Mouse (Mus musculus): ENCODE results near the gene Tubgcp2.

The Tubgcp2 gene

GRCm38 (mm10) chr7:139951991-139952633, 84.4 kb downstream of the Tubgcp2 start:
- in situ Hi-C loops (cut with MboI; ENCODE audit: low sequenced_read_pairs): no loop called here

DNA sequence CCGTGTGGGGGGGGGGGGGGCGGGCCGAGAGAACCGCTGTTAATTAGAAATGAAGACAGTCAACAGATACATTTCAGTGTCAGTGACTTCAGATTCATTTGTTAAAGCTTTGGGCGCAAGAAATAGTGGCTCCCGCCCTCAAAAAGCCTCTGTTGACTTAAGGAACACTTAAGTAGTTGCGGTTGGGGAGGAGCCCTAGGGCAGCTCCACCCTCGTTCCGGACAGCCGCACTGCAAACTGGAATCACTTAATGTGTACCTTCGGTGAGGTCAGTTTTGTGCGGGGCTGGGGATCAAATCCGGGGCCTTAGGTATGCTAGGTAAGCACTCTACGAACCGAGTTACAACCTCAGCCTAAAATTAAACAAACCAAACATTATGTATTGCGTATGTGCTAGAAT, 85.4 kb downstream of the Tubgcp2 start:
- in situ Hi-C loops (cut with MboI; ENCODE audit: low sequenced_read_pairs): no loop called here

DNA sequence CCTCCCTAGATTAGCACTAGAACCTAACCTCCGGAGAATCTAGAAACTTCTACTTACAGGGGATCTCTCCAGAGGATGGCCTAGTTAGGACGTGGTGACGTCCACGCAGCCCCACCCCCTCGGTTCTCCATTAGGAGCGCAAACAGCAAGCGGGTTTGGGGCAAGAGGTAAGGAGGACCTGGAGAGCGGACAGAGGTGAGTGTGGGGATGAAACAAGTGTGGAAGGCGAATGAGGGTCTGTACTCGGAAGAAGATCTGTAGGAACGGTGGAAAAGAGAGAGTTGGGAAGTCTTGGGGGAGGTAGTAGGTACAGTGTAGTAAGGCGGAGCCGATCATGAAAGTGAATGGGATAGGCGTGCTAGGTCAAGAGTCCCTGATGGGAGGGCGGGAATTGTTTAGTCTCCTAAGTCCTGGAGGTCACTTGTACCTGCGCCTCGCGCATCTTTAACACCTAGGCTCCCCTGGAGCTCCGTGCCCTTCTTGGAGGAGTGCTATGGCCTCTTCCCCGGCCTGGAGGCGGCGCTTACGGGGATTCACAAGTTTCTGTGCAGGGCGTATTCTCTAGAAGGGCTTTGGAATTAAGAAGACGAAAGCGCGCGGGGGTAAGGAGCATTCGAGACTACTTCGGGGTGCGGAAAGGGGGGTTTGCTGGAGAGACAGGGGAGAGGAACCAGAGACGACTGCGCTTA, 86.0 kb downstream of the Tubgcp2 start:
- in situ Hi-C loops (cut with MboI; ENCODE audit: low sequenced_read_pairs): no loop called here

DNA sequence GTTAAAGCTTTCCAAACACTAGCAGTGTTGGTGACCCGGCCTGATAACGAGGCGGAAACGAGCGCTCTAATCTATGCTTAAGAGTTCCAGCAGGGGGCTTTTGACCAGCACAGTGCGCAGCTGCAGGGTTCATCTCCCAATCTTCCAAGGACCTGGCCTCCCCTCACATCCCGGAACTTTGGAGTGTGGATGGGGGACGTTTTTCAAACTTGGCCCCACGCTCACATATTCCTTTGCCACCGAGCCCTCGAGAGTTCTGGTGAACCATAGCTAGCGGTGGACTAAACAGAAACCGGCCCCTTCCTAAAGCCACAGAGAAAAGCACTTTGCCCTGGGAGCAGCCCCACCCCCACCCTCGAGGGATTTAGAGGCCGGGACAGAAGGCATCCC, 86.6 kb downstream of the Tubgcp2 start:
- in situ Hi-C loops (cut with MboI; ENCODE audit: low sequenced_read_pairs): no loop called here

DNA sequence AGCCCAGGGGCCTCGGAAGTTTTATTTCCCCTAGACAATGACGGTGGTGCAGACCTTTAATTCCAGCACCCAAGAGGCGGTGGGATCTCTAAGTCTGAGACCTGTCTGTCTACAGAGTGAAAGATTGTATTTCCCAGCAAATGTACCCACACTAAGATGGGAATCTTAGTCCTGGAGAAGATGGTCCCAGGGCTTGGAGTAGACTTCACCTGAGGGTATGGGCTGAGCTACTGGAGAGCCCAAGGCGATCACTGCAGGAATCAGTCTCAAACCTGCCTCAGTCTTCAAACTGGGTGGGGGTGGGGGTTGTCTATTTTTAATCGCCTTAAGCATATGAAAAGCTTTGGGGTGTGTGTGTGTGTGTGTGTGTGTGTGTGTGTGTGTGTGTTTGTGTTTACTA, 90.4 kb downstream of the Tubgcp2 start:
- in situ Hi-C loops (cut with MboI; ENCODE audit: low sequenced_read_pairs): no loop called here
